In the genomic region with DNA sequence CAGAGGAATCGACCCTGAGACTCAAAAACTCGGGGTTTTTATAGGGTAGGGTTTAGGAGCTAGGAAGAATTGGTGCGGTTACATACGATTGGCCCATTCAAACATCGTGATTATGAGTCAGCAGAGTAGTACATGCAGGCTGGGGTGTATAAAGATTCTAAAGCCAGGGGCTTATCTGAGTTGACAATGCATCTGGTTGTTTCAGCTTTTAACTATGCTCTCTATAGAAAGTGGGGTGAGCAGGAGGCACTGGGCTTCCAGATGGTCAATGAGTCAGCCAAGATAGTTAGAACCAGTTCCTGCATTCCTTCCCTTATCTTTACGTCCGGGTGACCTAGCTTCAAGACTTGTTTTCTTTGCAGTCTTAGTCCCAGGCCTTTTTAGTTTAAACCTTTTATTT, we compare ENCODE assay signal across 15 mouse cellular contexts. TPM values are rescaled to one million over a fixed set of nuclear protein-coding genes. Genes with fewer than 3 reads are reported as not detected.
DNase-seq lines count a peak whose midpoint lies in the region; ATAC-seq and TF ChIP-seq lines count a peak whose summit lies in the region.
"Had no signal": no experiment of that assay in that cellular context is flagged by ENCODE, and none has a peak within 500 bp of the region (broad histone marks: within the 10 kb centered on the region; RNA-seq: fewer than 3 reads in every experiment).

No protein-coding gene starts in this region.

- whole genome bisulfite sequencing in liver, postnatal 0 days (ENCODE audit: insufficient replicate concordance) = 67% methylated on average over 7 of the region's 7 CpGs
- 86% methylated on average over 7 of the region's 7 CpGs for WGBS in neural tube, embryonic 15.5 days

- no peak overlapping the region for H3K4me2 ChIP-seq in liver, postnatal 0 days (ENCODE audit: low read depth, low read length)
- no peak overlapping the region for H3K4me2 ChIP-seq in neural tube, embryonic 15.5 days
- H3K4me2 ChIP-seq: embryonic facial prominence, embryonic 13.5 days; kidney, embryonic 15.5 days had no signal

- DNase-seq in MEL-GATA-1-ER (ENCODE audit: extremely low read depth, low read depth) = peak; percentile 82
- no peak for DNase-seq in liver, postnatal 0 days
- DNase-seq in adrenal gland, adult (ENCODE audit: inconsistent age in 2 of 2, low spot score in 1 of 2) = no peak
- DNase-seq in right cerebral cortex, adult 2 months (ENCODE audit: low spot score in 2 of 2) = no peak
- DNase-seq: adrenal gland, postnatal 14 days; cerebellum, postnatal 25 days; heart, adult 2 months; layer of hippocampus, adult 9-11 months; lung, postnatal 10 days had no signal

- TF ChIP-seq CTCF in ES-Bruce4 (IDR thresholded peaks at IDR 0.05; ENCODE audit: low read depth, low read length) = no peak
- TF ChIP-seq CTCF in liver, postnatal 0 days (IDR thresholded peaks at IDR 0.05; ENCODE audit: low read depth) = no peak

- H3K9me3 ChIP-seq in ES-Bruce4 (replicated peaks; ENCODE audit: control insufficient read depth, insufficient read depth, low read length, poor library complexity, severe bottlenecking) = peaks cover 34% of the 10 kb centered on the region
- no peaks in the 10 kb centered on the region for H3K9me3 ChIP-seq in liver, postnatal 0 days (ENCODE audit: low read length)
- no peaks in the 10 kb centered on the region for H3K9me3 ChIP-seq in neural tube, embryonic 15.5 days (replicated peaks)
- H3K9me3 ChIP-seq: embryonic facial prominence, embryonic 13.5 days; kidney, embryonic 15.5 days had no signal

- H3K36me3 ChIP-seq in ES-Bruce4 (ENCODE audit: control insufficient read depth, insufficient read depth, low read length, poor library complexity, severe bottlenecking) = no peaks in the 10 kb centered on the region
- H3K36me3 ChIP-seq in liver, postnatal 0 days (replicated peaks; ENCODE audit: insufficient read depth, low read length) = no peaks in the 10 kb centered on the region
- H3K36me3 ChIP-seq in neural tube, embryonic 15.5 days = no peaks in the 10 kb centered on the region
- H3K36me3 ChIP-seq: embryonic facial prominence, embryonic 13.5 days; kidney, embryonic 15.5 days had no signal

- ATAC-seq in erythroblast, adult 5-6 weeks (replicated peaks; ENCODE audit: low FRiP score, poor library complexity, severe bottlenecking) = peak; percentile 87
- peak; percentile 93 for ATAC-seq in liver, postnatal 0 days
- ATAC-seq in neural tube, embryonic 15.5 days (ENCODE audit: low FRiP score) = no peak

- TF ChIP-seq POLR2A in ES-Bruce4 (IDR thresholded peaks at IDR 0.05; ENCODE audit: insufficient read depth, low read length) = no peak

- H3K27me3 ChIP-seq in ES-Bruce4 (ENCODE audit: control insufficient read depth, insufficient read depth, low read length, poor library complexity, severe bottlenecking) = no peaks in the 10 kb centered on the region
- no peaks in the 10 kb centered on the region for H3K27me3 ChIP-seq in liver, postnatal 0 days (ENCODE audit: insufficient read depth, low read length)
- H3K27me3 ChIP-seq in neural tube, embryonic 15.5 days (replicated peaks) = no peaks in the 10 kb centered on the region
- H3K27me3 ChIP-seq: CH12.LX; embryonic facial prominence, embryonic 13.5 days; kidney, embryonic 15.5 days had no signal

- H3K9ac ChIP-seq in ES-Bruce4 (ENCODE audit: low read depth, poor library complexity, severe bottlenecking) = no peak overlapping the region
- H3K9ac ChIP-seq in liver, postnatal 0 days (replicated peaks) = no peak overlapping the region
- no peak overlapping the region for H3K9ac ChIP-seq in neural tube, embryonic 15.5 days (replicated peaks)
- H3K9ac ChIP-seq: embryonic facial prominence, embryonic 13.5 days; kidney, embryonic 15.5 days had no signal

- no peak for TF ChIP-seq EP300 in ES-Bruce4 (IDR thresholded peaks at IDR 0.05; ENCODE audit: insufficient read depth, low read depth, low read length)
- TF ChIP-seq EP300 in liver, postnatal 0 days (IDR thresholded peaks at IDR 0.05; ENCODE audit: low read depth) = peak; percentile 93

- H3K4me3 ChIP-seq in ES-Bruce4 (ENCODE audit: low read depth, low read length) = no peak overlapping the region
- H3K4me3 ChIP-seq in liver, postnatal 0 days (ENCODE audit: low read depth, low read length) = no peak overlapping the region
- H3K4me3 ChIP-seq in neural tube, embryonic 15.5 days (replicated peaks) = no peak overlapping the region
- H3K4me3 ChIP-seq: embryonic facial prominence, embryonic 13.5 days; heart, adult 2 months; kidney, embryonic 15.5 days had no signal

- H3K27ac ChIP-seq in ES-Bruce4 (ENCODE audit: insufficient read depth, low read length) = peak overlapping the region; percentile 61
- H3K27ac ChIP-seq in liver, postnatal 0 days (ENCODE audit: low read depth) = no peak overlapping the region
- no peak overlapping the region for H3K27ac ChIP-seq in neural tube, embryonic 15.5 days (replicated peaks)
- H3K27ac ChIP-seq: embryonic facial prominence, embryonic 13.5 days; heart, adult 2 months; kidney, embryonic 15.5 days had no signal

- H3K4me1 ChIP-seq in ES-Bruce4 (ENCODE audit: control insufficient read depth, insufficient read depth, low read length) = peaks cover 2% of the 10 kb centered on the region
- H3K4me1 ChIP-seq in liver, postnatal 0 days (ENCODE audit: insufficient read depth) = no peaks in the 10 kb centered on the region
- no peaks in the 10 kb centered on the region for H3K4me1 ChIP-seq in neural tube, embryonic 15.5 days
- H3K4me1 ChIP-seq: embryonic facial prominence, embryonic 13.5 days; kidney, embryonic 15.5 days had no signal

RNA-seq across cellular contexts. Expression of a gene that starts 7.7 kb away (rescaled TPM):
- polyA plus RNA-seq in ES-Bruce4 (2011; ENCODE audit: insufficient read depth, insufficient read length, low read depth, missing spikeins) = 140 and 156 TPM in 2 replicates
- total RNA-seq in erythroblast, adult 5-6 weeks (2015; ENCODE audit: low replicate concordance) = 17.5 and 29.7 TPM in 2 replicates
- total RNA-seq in erythroblast, adult 5-6 weeks (2017; ENCODE audit: low replicate concordance) = 22.0 and 23.4 TPM in 2 replicates
- 2.7 TPM in 2 replicates for polyA plus RNA-seq in liver, postnatal 0 days (2015; fragmentation: Nextera tagmentation; extraction: Ambion mirVana)
- polyA plus RNA-seq in neural tube, embryonic 15.5 days (2015; fragmentation: Nextera tagmentation; extraction: Ambion mirVana) = 17.5 and 17.8 TPM in 2 replicates
